Mouse (Mus musculus) right cerebral cortex, adult 2 months (tissue): ENCODE measurements around the gene Jmjd1c.

Experiments used
- DNase-seq, 2 experiments: peaks; one replicate each; pipeline ENCODE4 v3.0.0; 2021 to 2022; ENCODE audit warnings: low spot score in 2 of 2

The Jmjd1c gene

GRCm38 (mm10) chr10:67129531-67129930 is 33.6 kb downstream of the Jmjd1c start:
- DNase-seq = no peak

GRCm38 (mm10) chr10:67131709-67132108 is 35.8 kb downstream of the Jmjd1c start:
- no peak for DNase-seq

GRCm38 (mm10) chr10:67134322-67134721 is 38.4 kb downstream of the Jmjd1c start:
- no peak for DNase-seq

GRCm38 (mm10) chr10:67137437-67137836 is 41.5 kb downstream of the Jmjd1c start:
- DNase-seq = no peak

- no peak for DNase-seq
Measured at GRCm38 (mm10) chr10:67143661-67144060, 47.7 kb downstream of the Jmjd1c start.

GRCm38 (mm10) chr10:67144269-67144668 is 48.3 kb downstream of the Jmjd1c start:
- DNase-seq = no peak

GRCm38 (mm10) chr10:67145623-67146022 is 49.7 kb downstream of the Jmjd1c start:
- DNase-seq = no peak

- DNase-seq = no peak
Measured at GRCm38 (mm10) chr10:67151766-67152165, 55.8 kb downstream of the Jmjd1c start.

- DNase-seq = no peak
Measured at GRCm38 (mm10) chr10:67154647-67155046, 58.7 kb downstream of the Jmjd1c start.

GRCm38 (mm10) chr10:67174049-67174448 is 78.1 kb downstream of the Jmjd1c start:
- DNase-seq = no peak

- no peak for DNase-seq
Measured at GRCm38 (mm10) chr10:67176031-67176430, 80.1 kb downstream of the Jmjd1c start.

GRCm38 (mm10) chr10:67176932-67177331 is 81.0 kb downstream of the Jmjd1c start:
- no peak for DNase-seq

- no peak for DNase-seq
Measured at GRCm38 (mm10) chr10:67177410-67177809, 81.5 kb downstream of the Jmjd1c start.

GRCm38 (mm10) chr10:67180021-67180420 is 84.1 kb downstream of the Jmjd1c start:
- no peak for DNase-seq

- no peak for DNase-seq
Measured at GRCm38 (mm10) chr10:67180799-67181198, 84.9 kb downstream of the Jmjd1c start.

- DNase-seq = no peak
Measured at GRCm38 (mm10) chr10:67182651-67183050, 86.7 kb downstream of the Jmjd1c start.

- DNase-seq = no peak
Measured at GRCm38 (mm10) chr10:67183086-67183485, 87.2 kb downstream of the Jmjd1c start.

GRCm38 (mm10) chr10:67184441-67185070 is 88.6 kb downstream of the Jmjd1c start:
- no peak for DNase-seq

GRCm38 (mm10) chr10:67185491-67186081 is 89.7 kb downstream of the Jmjd1c start:
- peak; percentile 77 to 85 for DNase-seq

GRCm38 (mm10) chr10:67186489-67186888 is 90.6 kb downstream of the Jmjd1c start:
- DNase-seq = no peak

- no peak for DNase-seq
Measured at GRCm38 (mm10) chr10:67187001-67187453, 91.1 kb downstream of the Jmjd1c start.

- DNase-seq = no peak
Measured at GRCm38 (mm10) chr10:67187952-67188351, 92.0 kb downstream of the Jmjd1c start.

GRCm38 (mm10) chr10:67189057-67189456 is 93.1 kb downstream of the Jmjd1c start:
- no peak for DNase-seq

- DNase-seq = peak; percentile 28 to 38
Measured at GRCm38 (mm10) chr10:67190261-67190660, 94.3 kb downstream of the Jmjd1c start.
